Mouse (Mus musculus) ES-E14 (cell line): ENCODE data around the gene Mbnl1.

ENCODE experiments used
- MAFK ChIP-seq: IDR thresholded peaks from 2 replicates; pipeline ENCODE4 v1.6.1; 2014; ENCODE audit warnings: mild to moderate bottlenecking, low read depth, low read length, inconsistent platforms; ENCODE audit not compliant: insufficient read depth
- ZC3H11A ChIP-seq: IDR thresholded peaks from 2 replicates; pipeline ENCODE4 v1.6.1; 2012; ENCODE audit warnings: low read depth, mild to moderate bottlenecking, inconsistent platforms, low read length, borderline replicate concordance

DNA sequence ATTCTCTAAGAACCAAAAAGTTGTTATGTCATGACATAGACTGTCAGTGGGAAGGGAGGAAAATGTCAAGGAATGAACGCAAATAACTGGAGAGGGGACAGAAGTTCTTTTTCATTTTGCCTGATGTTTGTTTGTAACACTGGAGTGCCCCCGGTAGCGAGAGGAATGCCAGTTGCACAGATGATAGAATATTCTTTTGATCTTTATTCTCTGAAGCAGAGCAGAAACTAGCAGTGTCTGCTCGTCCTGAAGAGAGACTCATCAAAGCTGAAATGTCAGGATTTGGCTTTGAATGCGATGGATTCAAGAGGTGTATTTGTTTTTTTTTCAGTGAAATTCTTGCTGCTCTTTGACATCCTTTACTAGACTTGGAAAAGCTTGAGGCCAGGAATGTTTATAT, 77.9 kb downstream of the Mbnl1 start:
- TF ChIP-seq MAFK (no peak), ZC3H11A (no peak)
